Mouse (Mus musculus): ENCODE results near the gene Pam. TPM values are rescaled to one million over a fixed set of nuclear protein-coding genes. Genes with fewer than 3 reads are reported as not detected.

Pam gene
- polyA plus RNA-seq, 1 experiment from 2014 or later: 65.3 TPM

DNA sequence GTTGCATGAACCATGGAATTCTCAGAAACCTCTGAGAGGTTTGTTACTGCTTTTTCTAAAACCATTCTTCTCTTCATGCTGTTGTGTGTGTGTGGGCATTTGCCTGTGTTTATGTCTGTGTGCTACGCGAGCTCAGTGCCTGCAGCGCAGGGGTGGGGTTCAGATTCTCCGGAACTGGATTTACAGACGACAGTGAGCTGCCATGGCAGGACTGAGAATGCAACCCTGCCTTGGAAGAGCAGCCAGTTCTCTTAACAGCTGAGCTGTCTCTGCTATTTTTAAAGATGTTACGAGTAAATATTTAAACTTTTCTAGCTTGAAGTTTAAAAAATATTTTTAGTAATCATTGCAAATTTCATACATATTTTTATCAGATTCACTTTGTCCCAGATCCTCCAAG lies 24.1 kb upstream of the Pam start:
- ATAC-seq (replicated peaks; ENCODE audit: low FRiP score, low TSS enrichment, low read depth) (no peak), DNase-seq (ENCODE audit: low spot score) (no peak)
- Histone ChIP-seq H3K4me2 (ENCODE audit: low read length) (no peak overlapping the region), H3K27ac (ENCODE audit: low read depth) (peak overlapping the region; percentile 52; the same call in 1 of the 2 replicates), H3K4me3 (ENCODE audit: low read depth, low read length) (no peak overlapping the region), H3K4me1 (replicated peaks; ENCODE audit: control insufficient read depth, insufficient read depth, low read length) (no peaks in the 10 kb centered on the region), H3K9me3 (ENCODE audit: control insufficient read depth, low read length) (no peaks in the 10 kb centered on the region), H3K36me3 (ENCODE audit: control insufficient read depth, insufficient read depth, low read length) (no peaks in the 10 kb centered on the region), H3K27me3 (replicated peaks; ENCODE audit: control insufficient read depth, insufficient read depth, low read length) (no peaks in the 10 kb centered on the region), H3K9ac (ENCODE audit: low read length) (no peak overlapping the region)
- 48% methylated on average over 6 of the region's 6 CpGs for WGBS

DNA sequence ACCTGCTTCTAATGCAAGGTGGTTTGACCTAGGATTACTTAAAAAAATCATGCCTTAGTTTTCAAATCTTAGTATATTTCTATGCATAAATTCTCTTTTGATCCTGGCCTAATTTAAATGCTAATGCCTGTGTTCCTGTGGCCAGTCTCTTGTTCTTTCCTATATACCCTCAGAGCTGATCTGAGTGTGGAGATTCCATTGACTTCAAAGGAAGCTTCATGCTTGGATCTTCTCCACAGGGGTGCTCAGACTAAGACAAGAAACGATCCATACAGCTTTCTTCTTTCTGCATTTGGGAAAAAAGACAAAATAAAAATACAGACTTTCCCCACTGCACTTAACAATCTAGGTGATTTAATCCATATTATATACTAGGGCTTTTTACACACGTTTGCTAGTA lies 12.2 kb upstream of the Pam start:
- 0 out of 2 replicates have a peak, but pooled peaks cover 5% of the 10 kb centered on the region for H3K9me3 ChIP-seq (ENCODE audit: control insufficient read depth, low read length)
- H3K4me2 ChIP-seq (ENCODE audit: low read length): no peak overlapping the region
- WGBS: 55% methylated on average over 2 of the region's 2 CpGs
- H3K27ac ChIP-seq (ENCODE audit: low read depth): no peak overlapping the region
- H3K36me3 ChIP-seq (ENCODE audit: control insufficient read depth, insufficient read depth, low read length): no peaks in the 10 kb centered on the region
- no peaks in the 10 kb centered on the region for H3K4me1 ChIP-seq (replicated peaks; ENCODE audit: control insufficient read depth, insufficient read depth, low read length)
- ATAC-seq (replicated peaks; ENCODE audit: low FRiP score, low TSS enrichment, low read depth) (no peak), DNase-seq (ENCODE audit: low spot score) (no peak)
- H3K9ac ChIP-seq (ENCODE audit: low read length): no peak overlapping the region
- no peaks in the 10 kb centered on the region for H3K27me3 ChIP-seq (replicated peaks; ENCODE audit: control insufficient read depth, insufficient read depth, low read length)
- H3K4me3 ChIP-seq (ENCODE audit: low read depth, low read length): no peak overlapping the region

DNA sequence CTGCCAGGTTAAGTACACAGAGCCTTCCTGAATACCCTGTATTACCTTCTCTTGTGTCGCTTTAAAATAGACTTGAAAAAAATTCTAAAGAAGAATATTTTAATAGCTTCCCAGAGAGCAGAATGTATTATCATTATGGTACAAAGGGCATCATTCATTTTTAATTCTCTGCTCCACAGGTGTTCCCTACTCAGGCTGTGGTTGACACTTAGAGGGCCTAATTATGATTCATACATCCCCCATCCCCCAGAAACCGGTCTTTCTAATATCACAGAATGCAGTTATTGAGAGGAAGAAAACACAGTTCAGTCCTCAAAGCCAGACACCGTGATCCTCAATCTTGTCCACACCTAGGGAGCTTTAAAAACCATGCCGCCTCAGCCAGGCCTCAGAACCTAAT lies 4.0 kb upstream of the Pam start:
- DNase-seq (ENCODE audit: low spot score) (no peak), ATAC-seq (replicated peaks; ENCODE audit: low FRiP score, low TSS enrichment, low read depth) (no peak)
- Histone ChIP-seq H3K4me3 (ENCODE audit: low read depth, low read length) (no peak overlapping the region), H3K4me2 (ENCODE audit: low read length) (no peak overlapping the region), H3K27ac (ENCODE audit: low read depth) (no peak overlapping the region), H3K9ac (ENCODE audit: low read length) (no peak overlapping the region), H3K36me3 (ENCODE audit: control insufficient read depth, insufficient read depth, low read length) (no peaks in the 10 kb centered on the region), H3K27me3 (replicated peaks; ENCODE audit: control insufficient read depth, insufficient read depth, low read length) (no peaks in the 10 kb centered on the region), H3K9me3 (ENCODE audit: control insufficient read depth, low read length) (0 out of 2 replicates have a peak, but pooled peaks cover 5% of the 10 kb centered on the region), H3K4me1 (replicated peaks; ENCODE audit: control insufficient read depth, insufficient read depth, low read length) (no peaks in the 10 kb centered on the region)
- WGBS: 78% methylated on average over 4 of the region's 4 CpGs

DNA sequence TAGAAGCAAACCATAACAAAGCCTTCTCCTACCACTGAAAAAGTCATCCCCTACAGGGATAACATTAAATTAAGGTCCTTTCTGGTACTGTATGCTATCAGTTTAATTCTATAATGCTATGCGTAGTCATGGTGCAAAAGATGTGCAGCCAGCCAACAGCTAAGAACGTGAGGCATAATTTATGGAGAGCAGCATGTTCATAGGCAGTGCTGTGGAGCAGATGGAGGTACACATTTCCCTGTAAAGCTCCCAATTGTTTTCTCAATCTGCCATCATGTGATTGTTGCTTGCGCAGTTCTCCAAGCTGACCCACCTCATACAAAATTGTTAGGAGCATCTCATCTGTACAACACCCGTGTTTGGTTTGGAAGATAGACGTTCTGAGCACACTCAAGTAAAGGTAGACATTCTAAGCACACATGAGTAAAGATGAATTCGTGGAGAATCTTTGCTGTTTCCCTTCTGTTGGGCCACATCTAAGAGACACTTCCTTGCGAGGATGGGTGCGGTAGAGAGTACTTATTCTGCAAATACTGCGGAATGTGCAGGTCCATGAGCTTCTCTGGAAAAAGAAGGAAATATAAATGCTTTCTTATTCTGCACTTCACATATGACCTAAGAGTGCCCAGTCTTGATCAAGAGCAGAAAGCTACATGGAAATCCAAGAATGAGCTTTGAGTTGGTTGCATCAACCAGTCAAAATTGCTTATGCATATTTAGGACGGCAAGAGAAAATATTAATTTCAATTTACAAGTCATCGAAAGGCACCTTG lies 2.7 kb upstream of the Pam start:
- DNase-seq (ENCODE audit: low spot score) (no peak), ATAC-seq (replicated peaks; ENCODE audit: low FRiP score, low TSS enrichment, low read depth) (no peak)
- no peaks in the 10 kb centered on the region; the same call in 1 of the 2 replicates for H3K4me1 ChIP-seq (replicated peaks; ENCODE audit: control insufficient read depth, insufficient read depth, low read length)
- H3K27ac ChIP-seq (ENCODE audit: low read depth): no peak overlapping the region
- no peaks in the 10 kb centered on the region for H3K27me3 ChIP-seq (replicated peaks; ENCODE audit: control insufficient read depth, insufficient read depth, low read length)
- 0 out of 2 replicates have a peak, but pooled peaks cover 4% of the 10 kb centered on the region for H3K9me3 ChIP-seq (ENCODE audit: control insufficient read depth, low read length)
- H3K36me3 ChIP-seq (ENCODE audit: control insufficient read depth, insufficient read depth, low read length): no peaks in the 10 kb centered on the region
- H3K4me3 ChIP-seq (ENCODE audit: low read depth, low read length): no peak overlapping the region
- WGBS: 88% methylated on average over 11 of the region's 11 CpGs
- no peak overlapping the region for H3K4me2 ChIP-seq (ENCODE audit: low read length)
- no peak overlapping the region for H3K9ac ChIP-seq (ENCODE audit: low read length)

GRCm38 (mm10) chr1:98096396-98096935 lies 1.0 kb upstream of the Pam start:
- WGBS: 59% methylated on average over 1 of the region's 1 CpGs
- Histone ChIP-seq H3K9ac (ENCODE audit: low read length) (no peak overlapping the region), H3K36me3 (ENCODE audit: control insufficient read depth, insufficient read depth, low read length) (no peaks in the 10 kb centered on the region), H3K4me1 (replicated peaks; ENCODE audit: control insufficient read depth, insufficient read depth, low read length) (no peaks in the 10 kb centered on the region; the same call in 1 of the 2 replicates), H3K27ac (ENCODE audit: low read depth) (no peak overlapping the region), H3K27me3 (replicated peaks; ENCODE audit: control insufficient read depth, insufficient read depth, low read length) (no peaks in the 10 kb centered on the region), H3K4me2 (ENCODE audit: low read length) (peak overlapping the region; percentile 55), H3K9me3 (ENCODE audit: control insufficient read depth, low read length) (no peaks in the 10 kb centered on the region), H3K4me3 (ENCODE audit: low read depth, low read length) (no peak overlapping the region)
- ATAC-seq (replicated peaks; ENCODE audit: low FRiP score, low TSS enrichment, low read depth) (no peak), DNase-seq (ENCODE audit: low spot score) (no peak)

- H3K27ac ChIP-seq (ENCODE audit: low read depth): peak overlapping the region; percentile 81; the same call in 1 of the 2 replicates
- H3K27me3 ChIP-seq (replicated peaks; ENCODE audit: control insufficient read depth, insufficient read depth, low read length): no peaks in the 10 kb centered on the region
- ATAC-seq (replicated peaks; ENCODE audit: low FRiP score, low TSS enrichment, low read depth): no peak; the same call in 1 of the 2 replicates
- no peak for DNase-seq (ENCODE audit: low spot score)
- WGBS: 29% methylated on average over 9 of the region's 9 CpGs
- no peaks in the 10 kb centered on the region; the same call in 1 of the 2 replicates for H3K4me1 ChIP-seq (replicated peaks; ENCODE audit: control insufficient read depth, insufficient read depth, low read length)
- H3K36me3 ChIP-seq (ENCODE audit: control insufficient read depth, insufficient read depth, low read length): no peaks in the 10 kb centered on the region
- H3K9me3 ChIP-seq (ENCODE audit: control insufficient read depth, low read length): no peaks in the 10 kb centered on the region
- H3K4me3 ChIP-seq (ENCODE audit: low read depth, low read length): peak overlapping the region; percentile 54
- peak overlapping the region; percentile 59 for H3K9ac ChIP-seq (ENCODE audit: low read length)
- H3K4me2 ChIP-seq (ENCODE audit: low read length): peak overlapping the region; percentile 55
These were observed 515 bp upstream of the Pam start for GRCm38 (mm10) chr1:98095991-98096330.

DNA sequence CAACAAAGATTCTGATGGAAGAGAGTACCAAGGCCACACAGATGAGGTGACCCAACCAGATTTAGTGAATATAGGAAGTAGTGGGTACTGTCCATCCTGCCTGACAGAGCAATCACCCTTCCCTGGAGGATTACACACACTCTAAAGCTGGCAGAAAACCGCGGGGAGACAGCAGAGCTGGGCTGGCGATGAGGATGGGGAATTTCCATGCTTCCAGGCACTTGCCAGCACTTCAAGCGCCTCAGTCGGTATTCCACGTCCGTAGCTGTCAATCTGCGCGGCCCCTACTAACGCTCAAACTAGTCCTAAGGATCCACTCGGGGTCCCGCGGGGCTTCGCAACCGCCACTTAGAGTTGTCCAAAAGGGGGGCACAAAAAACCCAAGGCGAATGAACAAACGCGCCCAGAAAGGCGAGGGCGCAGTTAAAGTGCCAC lies 618 bp downstream of the Pam start:
- peak; percentile 82 for DNase-seq (ENCODE audit: low spot score)
- Histone ChIP-seq H3K27ac (ENCODE audit: low read depth) (peak overlapping the region; percentile 81), H3K36me3 (ENCODE audit: control insufficient read depth, insufficient read depth, low read length) (no peaks in the 10 kb centered on the region), H3K4me2 (ENCODE audit: low read length) (peak overlapping the region; percentile 55), H3K9ac (ENCODE audit: low read length) (peak overlapping the region; percentile 59), H3K4me1 (replicated peaks; ENCODE audit: control insufficient read depth, insufficient read depth, low read length) (no peaks in the 10 kb centered on the region; the same call in 1 of the 2 replicates), H3K9me3 (ENCODE audit: control insufficient read depth, low read length) (no peaks in the 10 kb centered on the region), H3K4me3 (ENCODE audit: low read depth, low read length) (peak overlapping the region; percentile 54), H3K27me3 (replicated peaks; ENCODE audit: control insufficient read depth, insufficient read depth, low read length) (no peaks in the 10 kb centered on the region)
- under 1% methylated on average over 20 of the region's 20 CpGs for WGBS
- ATAC-seq (replicated peaks; ENCODE audit: low FRiP score, low TSS enrichment, low read depth): peak; percentile 60

GRCm38 (mm10) chr1:98089336-98089975 lies 6.0 kb downstream of the Pam start:
- DNase-seq (ENCODE audit: low spot score) (no peak), ATAC-seq (replicated peaks; ENCODE audit: low FRiP score, low TSS enrichment, low read depth) (no peak)
- H3K27ac ChIP-seq (ENCODE audit: low read depth): no peak overlapping the region
- H3K4me3 ChIP-seq (ENCODE audit: low read depth, low read length): no peak overlapping the region
- H3K9me3 ChIP-seq (ENCODE audit: control insufficient read depth, low read length): no peaks in the 10 kb centered on the region
- 86% methylated on average over 5 of the region's 5 CpGs for WGBS
- H3K9ac ChIP-seq (ENCODE audit: low read length): no peak overlapping the region
- H3K4me2 ChIP-seq (ENCODE audit: low read length): no peak overlapping the region
- H3K27me3 ChIP-seq (replicated peaks; ENCODE audit: control insufficient read depth, insufficient read depth, low read length): no peaks in the 10 kb centered on the region
- H3K4me1 ChIP-seq (replicated peaks; ENCODE audit: control insufficient read depth, insufficient read depth, low read length): peaks cover 6% of the 10 kb centered on the region
- no peaks in the 10 kb centered on the region for H3K36me3 ChIP-seq (ENCODE audit: control insufficient read depth, insufficient read depth, low read length)
